Mouse (Mus musculus) induced T-regulatory cell, adult 2 months (primary cell): Measurements from ENCODE around the gene Grm4.
A peak's percentile ranks its signal among the peaks of the same experiment; 100 is the strongest.

Experiments used
- DNase-seq: peaks from one replicate; pipeline ENCODE4 v3.0.0-alpha.2; 2012; ENCODE audit warnings: low read depth

The Grm4 gene

DNA sequence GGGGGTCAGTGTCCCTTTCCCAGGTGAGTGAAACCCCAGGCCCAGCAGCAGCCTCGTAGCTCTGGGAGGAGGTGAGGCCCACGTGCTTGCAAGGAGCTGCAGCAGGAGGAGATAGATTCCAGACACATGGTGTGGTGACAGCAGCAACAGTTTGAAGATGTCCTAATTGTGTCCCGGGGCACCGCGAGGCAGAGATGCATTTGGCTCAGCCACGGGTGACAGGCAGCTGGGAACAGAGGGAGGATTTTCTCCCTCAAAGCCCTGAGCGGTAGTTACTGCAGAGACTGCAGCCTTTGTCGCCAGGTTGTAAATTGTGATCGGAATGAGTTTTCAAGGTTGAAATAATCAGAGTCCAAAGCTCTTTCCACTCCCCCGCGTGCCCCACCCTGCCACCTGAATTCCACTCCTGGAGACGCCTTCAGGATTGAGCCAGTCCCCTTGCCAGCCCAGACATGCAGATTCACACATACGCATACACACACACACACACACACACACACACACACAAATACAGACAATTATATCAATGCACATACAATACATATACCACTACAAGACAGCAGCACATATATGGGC lies 78.6 kb downstream of the Grm4 start:
- DNase-seq, result no peak

DNA sequence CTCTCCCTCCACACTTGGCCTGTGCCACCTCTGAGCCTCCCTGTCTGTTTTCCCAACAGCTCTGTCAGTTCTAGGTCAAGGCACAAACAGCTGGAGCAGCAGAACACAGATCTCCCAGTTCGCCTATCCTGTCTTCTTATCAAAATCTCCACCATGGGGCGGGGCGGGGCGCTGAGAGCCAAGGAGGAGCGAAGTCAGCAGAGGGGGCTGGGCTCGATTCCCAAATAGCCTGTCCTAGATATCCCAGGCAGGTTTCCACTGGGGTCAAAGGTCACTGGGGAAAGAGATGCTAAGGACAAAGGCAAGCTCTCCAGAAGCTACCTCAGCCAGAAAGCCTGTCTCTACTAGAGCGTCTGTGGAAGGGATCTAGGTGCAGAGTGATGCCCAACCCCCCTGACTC lies 79.4 kb downstream of the Grm4 start:
- no peak for DNase-seq

DNA sequence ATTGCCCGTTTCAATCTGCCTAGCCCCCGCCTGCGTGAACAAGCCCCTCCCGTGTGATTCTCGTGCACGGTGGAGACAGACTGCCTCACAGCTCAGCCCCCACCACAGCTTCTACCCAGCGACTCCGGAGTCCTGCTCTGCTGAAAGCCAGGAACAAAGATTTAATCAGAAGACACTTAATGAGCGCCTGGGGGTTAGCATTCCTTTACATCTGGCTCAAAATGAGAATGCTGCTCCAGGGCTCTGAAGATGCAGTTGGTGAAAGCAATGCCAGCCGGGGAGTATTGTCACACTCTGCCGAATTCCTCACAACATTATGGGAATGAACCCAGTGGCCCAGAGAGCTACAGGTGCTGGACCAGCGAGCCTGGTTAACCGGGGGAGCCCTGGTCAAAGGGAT lies 85.4 kb downstream of the Grm4 start:
- DNase-seq, result no peak

DNA sequence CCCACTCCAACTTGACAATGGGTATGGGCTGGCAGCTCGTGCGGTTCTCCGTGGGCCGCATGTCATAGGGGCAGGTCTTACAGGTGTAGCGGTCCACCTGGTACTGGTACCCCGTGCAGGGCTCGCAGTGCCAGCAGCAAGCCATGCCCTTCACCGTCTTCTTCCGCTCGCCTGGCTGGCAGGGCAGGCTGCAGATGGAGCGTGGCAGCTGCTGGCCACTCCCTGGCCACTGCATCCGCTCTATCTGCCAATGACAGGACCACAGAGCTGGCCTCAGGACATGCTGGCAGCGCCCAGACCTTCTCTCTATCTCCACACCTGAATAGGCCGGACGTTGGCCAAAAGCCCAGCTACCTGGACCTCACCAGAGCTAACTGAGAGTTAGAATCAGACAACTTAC lies 86.0 kb downstream of the Grm4 start:
- DNase-seq, result no peak

DNA sequence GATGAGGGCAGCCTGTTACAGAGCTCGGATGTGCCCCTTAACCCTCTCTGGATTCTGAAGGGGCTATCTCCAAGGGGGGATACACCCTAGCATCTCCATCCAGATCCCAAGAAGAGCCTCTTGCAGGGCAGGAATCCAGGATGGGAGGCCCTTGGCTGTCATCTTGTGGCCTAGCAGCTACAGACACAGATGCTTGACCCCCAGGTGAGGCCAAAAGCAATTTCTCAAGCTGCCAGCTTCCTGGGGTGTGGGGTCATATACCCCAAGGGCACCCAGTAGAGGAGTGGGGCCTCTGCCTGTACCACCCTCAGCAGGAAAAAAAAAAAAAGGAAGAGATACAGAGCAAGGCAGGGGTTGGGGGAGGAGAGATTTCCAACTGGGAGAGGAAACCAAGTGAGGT lies 87.1 kb downstream of the Grm4 start:
- no peak for DNase-seq

DNA sequence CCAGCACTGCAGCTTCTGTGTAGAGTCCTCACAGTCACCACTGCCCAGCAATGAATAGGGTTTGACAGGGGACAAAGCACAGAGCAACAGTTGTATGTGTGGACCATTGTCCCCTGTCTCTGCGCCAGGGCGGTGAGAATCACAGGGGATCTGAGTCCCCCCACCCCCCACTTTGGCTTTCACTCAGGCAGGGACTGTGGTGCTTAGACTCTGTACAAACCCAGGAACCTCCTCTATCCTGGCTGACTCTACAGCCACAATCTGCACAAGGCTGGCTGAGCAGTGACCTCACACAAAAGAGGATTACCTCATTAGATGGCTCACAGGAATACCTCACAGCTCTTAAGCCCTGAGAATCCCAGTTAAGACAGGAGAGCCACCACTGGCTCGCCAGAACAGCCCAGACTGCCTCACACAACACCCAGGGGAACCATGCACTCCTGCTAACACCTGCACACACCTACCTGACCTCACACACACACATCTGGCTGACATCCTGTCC lies 88.0 kb downstream of the Grm4 start:
- no peak for DNase-seq

DNA sequence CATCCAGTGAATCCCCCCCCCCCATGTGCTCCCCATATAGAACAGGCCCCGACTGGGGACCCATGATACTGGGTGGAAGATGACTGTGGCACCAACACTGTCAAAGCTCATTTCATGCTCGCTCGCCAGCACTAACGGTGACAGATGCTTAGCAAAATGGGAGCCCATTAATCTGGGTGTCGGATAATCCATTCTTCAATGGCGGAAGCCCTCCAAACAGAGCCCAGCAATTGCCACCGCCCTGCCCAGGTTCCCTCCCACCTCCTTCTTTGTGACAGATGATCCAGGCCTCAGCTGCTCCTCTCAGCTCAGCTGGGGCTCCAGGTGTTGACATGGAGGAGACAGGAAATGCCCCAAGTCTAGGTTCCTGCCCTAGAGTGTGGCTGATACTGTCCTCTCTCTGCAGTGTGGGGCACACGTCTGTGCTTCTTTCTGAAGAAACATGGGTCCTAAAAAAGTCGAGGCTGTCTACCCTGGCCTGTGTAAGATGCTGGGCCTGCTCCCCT lies 89.0 kb downstream of the Grm4 start:
- no peak for DNase-seq

DNA sequence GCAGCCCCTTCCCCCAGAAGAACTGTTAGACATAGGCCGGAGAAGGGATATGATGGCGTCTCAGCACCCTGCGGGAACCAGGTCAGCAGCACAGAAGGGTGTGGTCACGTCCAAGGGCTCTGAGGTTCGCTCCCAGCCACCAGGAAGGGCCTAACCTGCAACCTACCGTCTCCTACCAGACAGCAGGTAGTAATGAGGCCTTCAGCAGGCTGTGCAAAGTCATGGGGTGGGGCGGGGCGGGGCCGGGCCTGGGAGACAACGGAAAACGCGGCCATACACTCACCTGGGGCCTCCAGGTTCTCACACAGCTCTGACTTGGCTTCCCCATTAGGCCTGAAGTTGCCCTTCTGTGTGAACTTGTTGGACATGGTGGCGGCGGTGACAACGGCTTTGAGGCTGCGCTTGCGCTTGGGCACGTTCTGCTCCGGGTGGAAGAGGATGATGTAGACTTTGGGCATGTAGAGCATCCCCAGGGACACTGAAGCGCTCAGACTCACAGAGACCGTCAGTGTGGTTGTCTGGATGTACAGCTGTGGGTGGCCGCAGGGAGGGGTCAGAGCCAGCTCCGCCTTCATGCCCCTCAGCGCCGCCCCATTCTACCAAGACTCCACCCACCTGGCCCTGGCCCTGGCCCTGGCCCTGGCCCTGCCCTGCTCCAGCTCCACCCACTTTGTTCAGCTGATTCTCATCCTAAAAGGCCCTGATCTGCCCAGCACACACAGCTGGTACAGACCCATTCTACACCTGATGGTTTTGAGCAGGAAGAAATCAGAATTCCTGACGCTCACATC lies 90.0 kb downstream of the Grm4 start:
- no peak for DNase-seq

DNA sequence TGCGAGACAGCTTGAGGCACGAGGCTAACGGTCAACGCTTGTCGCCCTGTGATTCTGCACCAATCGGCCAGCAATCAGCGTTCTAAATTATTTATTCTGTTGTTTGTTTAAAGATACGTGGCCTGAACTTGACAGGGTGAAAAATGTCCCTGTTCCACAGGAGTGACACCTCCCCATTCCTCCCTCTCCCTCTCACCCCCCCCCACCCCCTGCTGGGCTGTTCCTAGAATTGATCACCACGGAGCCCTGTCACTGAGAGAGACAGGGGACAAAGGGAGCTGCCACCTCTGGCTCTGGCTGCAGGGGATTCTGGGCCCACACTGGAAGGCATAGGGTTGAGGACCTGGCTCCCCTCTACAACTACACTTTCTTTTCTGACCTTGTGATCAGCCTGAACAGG lies 91.4 kb downstream of the Grm4 start:
- no peak for DNase-seq

DNA sequence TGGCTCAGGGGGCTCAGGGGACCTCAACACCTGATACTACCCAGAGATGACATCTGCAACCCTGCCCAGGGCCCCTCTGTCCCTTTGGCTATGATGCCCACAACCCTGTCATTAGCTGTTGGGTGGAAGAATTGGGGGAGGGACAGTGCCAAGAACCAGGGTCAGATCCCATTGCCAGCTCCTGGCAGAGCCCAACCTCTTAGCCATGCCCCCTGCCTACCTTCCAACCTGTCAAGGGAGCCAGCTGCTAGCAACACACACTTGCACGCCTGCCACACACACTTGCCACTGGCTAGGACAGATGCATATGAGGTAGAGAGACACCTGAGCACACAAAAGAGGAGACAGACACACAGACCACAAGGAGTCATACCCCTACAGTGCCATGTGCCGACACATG lies 96.2 kb downstream of the Grm4 start:
- no peak for DNase-seq

DNA sequence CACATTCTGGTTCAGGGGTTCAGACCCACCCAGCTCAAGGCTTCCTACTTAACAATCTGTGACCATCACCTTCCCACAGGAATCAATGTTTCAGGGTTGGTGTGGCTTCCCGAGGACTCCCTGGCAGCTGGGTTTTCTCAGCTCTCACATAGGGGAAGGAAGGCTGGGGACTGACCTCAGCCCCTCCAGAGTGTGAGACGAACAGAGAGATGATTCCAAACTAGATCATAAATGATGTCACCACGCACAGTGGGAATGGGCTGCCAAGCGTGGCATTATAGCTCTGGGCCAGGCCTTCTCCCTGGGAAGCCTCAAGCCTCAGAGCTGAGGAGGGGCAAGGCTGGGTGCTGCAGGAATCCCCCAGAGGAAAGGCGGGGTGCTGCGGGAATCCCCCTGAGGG lies 96.8 kb downstream of the Grm4 start:
- no peak for DNase-seq

DNA sequence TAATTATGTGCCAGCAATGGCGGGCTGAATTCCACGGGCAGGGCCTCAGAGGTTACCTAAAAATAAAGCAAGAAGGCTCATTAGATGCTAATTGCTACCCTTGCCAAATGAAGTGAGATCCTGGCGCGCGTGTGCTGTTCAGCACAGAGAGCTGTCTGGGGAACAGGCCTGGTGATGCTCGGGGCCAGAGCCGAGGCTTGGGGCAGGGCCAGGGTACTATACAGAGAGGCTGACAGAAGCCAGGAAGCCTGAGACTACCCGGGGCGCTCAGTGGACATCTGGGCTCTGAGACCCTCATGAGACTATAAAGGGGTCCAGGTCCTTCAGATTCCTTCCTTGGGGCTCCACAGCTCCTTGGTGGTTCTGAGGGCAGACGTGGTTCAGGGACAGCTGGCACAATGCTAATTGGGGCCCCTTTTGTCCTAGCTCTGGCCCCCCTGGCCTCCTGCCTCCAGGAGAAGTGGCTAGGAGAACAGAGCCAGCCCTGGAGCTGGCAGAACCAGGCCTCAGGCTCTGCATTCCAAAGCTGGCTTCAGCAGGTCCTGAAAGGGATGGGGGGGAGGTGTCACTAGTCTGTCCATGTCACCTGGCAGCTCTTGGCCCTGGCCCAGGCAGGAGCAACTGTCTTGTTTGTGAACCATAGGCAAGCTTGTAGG lies 98.3 kb downstream of the Grm4 start:
- DNase-seq, result no peak

DNA sequence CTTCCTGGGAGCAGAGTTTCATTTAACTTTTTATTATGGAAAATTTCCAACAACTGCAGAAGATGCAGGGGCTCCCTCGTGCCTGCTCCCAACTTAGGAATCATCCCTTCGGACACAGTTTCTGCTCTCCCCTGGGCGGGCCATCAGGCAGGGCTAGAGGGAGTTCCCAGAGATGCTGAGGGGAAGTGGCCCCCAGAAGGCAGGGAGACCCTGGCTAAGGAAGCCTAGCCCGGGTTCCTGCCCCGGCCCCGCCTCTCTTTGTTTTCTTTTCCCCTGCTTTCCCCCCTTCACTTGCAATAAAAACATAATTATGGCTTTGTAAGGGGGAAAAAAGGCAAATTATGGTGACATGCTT lies 98.9 kb downstream of the Grm4 start:
- no peak for DNase-seq

DNA sequence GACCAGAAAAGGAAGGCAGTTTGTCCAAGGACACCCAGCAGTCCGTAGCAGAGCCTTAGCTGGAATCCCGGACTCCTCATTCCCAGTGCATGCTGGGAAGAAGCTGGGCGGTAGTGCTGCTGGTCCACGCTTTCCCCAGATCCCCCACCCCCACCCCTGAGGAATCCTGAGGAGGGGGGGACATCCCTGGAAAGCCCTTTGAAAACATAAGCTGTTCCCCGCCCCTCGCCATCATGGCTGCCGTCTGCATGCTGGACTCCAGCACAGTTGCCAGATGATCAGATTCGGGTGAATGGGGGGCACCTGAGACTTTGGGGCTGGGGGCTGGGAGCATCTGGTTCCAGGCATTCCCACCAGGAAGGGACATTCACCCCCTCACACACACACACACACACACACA lies 99.4 kb downstream of the Grm4 start:
- DNase-seq, result no peak

DNA sequence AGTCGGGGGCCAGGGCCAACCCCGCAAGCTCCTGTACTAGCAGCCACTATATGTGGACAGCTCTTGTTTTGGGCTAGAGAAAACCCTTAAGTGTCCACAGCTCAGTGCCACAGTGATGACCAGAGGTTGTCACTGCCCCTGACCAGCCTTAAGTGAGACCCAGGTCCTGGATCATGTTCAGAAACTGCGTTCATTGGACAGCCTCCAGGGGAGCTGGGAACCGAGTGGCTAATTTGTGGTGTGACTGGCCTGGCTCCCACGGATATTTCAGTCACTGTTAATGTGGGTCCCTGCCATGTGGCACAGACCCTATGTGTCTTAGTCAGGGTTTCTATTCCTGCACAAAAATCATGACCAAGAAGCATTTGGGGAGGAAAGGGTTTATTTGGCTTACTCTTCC lies 112.2 kb downstream of the Grm4 start:
- DNase-seq, result no peak

DNA sequence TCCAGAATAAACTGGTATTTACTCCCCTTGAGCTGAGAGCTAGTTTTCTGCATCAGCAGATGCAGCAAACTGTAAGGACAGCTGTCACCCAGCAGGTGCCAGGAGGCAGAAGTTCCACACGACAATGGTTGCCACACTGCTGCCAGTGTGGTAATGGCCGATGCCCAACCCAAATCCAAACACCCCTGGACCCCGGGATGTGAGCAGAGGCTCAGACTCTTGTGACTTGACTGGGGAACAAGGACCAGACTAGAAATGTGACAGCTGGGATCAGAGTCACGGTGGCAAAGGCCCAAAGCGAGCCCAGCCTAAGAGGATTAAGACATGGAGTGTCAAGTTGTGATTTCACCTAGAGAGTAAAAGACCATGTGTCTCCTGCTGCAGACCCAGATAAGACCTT lies 112.7 kb downstream of the Grm4 start:
- no peak for DNase-seq

DNA sequence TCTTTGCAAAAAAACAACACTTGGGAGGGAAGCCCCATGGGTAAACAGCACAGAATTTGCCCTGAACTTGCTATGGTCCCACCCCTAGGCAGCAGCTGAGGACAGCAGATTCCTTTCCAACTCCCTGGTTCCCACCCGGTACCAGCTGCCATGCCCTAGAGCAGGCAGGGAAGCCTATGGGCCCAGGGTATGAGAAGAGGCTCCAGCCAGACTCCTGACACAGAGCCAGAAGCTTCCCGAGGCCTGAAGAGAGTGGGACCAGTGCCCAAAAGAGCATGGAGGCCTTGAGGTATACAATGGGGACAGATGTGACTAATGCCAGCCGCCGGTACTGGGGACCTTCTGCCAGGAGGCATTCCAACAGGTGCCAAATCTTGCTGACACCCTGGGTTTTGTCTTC lies 114.2 kb downstream of the Grm4 start:
- no peak for DNase-seq

DNA sequence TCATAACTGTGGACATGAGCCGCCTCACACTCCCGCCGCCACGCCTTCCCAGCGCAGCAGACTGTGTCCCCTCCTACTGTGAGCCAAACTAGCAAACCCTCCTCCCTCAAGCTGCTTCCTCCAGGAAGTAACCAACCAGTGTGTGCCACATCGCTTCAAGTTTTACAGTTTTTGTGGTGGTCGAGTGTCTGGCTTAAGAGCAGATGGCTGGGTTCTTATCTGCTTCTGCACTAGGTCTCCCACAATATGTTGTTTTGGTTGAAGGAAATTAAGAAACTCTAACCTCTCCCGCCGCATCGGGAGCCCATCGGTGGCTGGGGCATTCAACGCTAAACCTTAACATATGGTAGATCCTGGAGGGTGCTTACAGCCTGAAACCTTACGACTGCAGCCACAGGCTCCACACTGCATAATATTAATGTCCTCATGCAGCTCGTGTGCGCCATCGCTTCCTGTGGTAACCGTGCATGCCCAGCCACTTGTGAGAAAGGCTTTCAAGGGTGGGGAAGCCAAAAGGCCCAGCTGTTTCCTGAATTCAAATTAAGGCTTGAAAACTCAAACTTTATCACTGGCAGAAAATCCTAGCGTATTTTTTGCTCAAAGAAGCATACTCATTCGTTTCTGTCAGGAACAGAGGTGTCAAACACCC lies 115.7 kb downstream of the Grm4 start:
- DNase-seq, result peak; percentile 35

DNA sequence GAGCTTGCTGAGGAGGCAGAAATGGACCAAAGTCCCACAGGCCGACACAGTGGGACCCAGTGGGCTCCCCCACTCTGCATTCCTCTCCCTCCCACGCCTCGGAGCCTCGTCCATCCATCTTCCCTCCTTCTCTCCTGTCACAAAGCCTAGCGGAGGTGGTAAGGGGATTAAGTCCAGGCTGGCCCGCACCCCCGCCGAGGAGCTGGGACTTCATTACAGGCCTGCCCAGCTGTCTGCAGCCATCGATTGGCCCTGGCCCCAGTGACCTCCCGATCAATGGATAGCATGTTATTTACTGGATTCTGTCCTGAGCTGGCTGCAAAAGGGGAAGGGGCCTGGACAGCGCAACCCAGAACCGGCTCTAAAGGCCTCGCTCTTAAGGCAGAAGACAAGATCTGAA lies 120.0 kb downstream of the Grm4 start:
- no peak for DNase-seq

DNA sequence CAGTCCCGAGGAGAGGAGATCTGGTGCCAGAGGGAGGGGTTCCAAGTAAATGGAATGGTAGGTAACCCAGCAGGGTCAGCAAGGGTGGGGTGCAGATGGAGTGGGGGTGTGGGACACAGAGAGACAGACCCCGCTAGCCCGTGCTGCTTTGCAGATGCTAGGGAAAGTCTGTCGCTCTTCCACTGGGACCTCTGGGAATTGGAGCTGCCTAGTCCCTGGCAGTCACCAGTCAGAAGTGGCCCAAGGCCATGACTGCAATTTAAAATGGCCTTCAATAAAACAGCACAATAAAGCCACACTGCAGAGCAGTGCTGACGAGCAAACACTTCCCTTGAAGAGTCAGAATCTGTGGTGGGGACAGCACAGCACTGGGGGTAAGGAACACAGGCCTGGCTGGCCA lies 127.3 kb downstream of the Grm4 start:
- DNase-seq, result no peak

DNA sequence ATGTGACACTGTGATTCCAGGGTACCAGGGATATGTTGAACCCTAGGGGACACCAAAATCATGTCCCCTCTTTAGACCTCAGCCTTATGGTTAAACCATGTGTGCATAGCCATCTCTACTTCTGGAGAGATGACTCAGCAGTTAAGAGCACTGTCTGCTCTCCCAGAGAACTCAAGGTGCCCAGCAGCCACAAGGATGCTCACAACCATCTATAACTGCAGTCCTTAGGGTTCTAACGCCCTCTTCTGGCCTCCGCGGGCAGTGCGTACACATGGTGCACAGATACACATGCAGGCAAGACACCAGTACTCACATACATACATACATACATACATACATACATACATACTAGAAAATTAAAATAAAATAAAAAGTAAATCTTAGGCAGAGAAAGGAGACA lies 127.8 kb downstream of the Grm4 start:
- DNase-seq, result peak; percentile 25

DNA sequence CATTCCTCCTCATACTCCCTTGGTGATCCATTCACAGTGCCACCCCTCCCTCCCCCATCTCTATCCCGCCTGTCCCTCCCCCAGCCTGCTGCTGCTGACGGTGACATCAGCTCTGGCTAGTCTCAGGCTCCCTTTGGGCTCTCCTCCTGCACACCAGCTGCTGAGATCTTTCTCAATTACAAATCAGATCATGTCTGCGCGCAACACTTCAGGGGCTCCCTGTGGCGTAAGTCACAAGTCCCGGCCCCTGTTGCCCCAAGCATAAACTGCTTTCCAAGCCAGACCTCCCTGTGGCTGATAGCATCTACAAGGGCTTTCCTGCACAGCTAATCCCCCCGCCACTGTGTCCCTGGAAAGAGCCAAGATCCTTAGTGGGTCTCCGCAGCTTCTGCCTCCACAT lies 128.3 kb downstream of the Grm4 start:
- no peak for DNase-seq

DNA sequence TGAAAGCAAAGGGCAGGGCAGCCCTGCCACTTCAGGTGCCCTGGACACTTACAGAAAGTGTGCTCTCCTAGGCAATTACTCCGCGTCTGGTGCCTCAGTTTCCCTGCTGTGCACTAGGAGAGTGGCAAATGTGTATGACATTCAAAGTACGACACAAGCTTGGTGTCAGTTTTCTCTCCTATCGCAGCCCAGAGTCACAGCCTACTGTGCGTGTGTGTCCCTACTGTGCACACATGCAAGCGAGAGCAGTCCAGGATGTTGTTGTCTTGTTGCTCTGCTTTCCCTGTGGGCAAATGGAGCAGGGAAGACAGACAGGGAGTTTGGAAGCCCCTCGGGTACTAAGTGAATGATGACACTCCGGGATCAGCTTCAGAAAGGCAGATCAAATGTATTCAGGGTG lies 131.2 kb downstream of the Grm4 start:
- DNase-seq, result no peak
